Mouse (Mus musculus): ENCODE measurements at regions not wholly inside any gene's neighbourhood (a gene's known extent, or its start where the extent isn't known, plus 50 kb on each side); places are given as distances from the start of the nearest gene placed in this dataset.
A peak's percentile ranks its signal among the peaks of the same experiment; 100 is the strongest.

- WGBS, result 88% methylated on average over 1 of the region's 1 CpGs
Measured at GRCm38 (mm10) chr2:79065321-79065720, 189.9 kb upstream of the Itga4 start.

GRCm38 (mm10) chr2:79076115-79076514 lies 179.1 kb upstream of the Itga4 start:
- no peak overlapping the region for H3K9ac ChIP-seq (ENCODE audit: low read depth, low read length)
- no peak overlapping the region for H3K27ac ChIP-seq (ENCODE audit: low read depth, low read length)
- H3K36me3 ChIP-seq (ENCODE audit: control insufficient read depth, insufficient read depth), result no peaks in the 10 kb centered on the region
- no peaks in the 10 kb centered on the region for H3K9me3 ChIP-seq (ENCODE audit: control insufficient read depth)
- TF ChIP-seq CTCF (IDR thresholded peaks at IDR 0.05; ENCODE audit: low read depth), result no peak
- WGBS, result 57% methylated on average over 2 of the region's 2 CpGs
- no peaks in the 10 kb centered on the region for H3K27me3 ChIP-seq (replicated peaks; ENCODE audit: control insufficient read depth, insufficient read depth, low read length)
- H3K4me1 ChIP-seq (replicated peaks; ENCODE audit: control insufficient read depth, insufficient read depth, low read length), result no peaks in the 10 kb centered on the region
- ATAC-seq, result no peak
- H3K4me2 ChIP-seq (replicated peaks; ENCODE audit: low read depth), result no peak overlapping the region
- no peak overlapping the region for H3K4me3 ChIP-seq (ENCODE audit: low read depth, low read length)

More at GRCm38 (mm10) chr2:79065321-79065720, 189.9 kb upstream of the Itga4 start:
- Histone ChIP-seq H3K9me3 (ENCODE audit: control insufficient read depth) (no peaks in the 10 kb centered on the region), H3K27me3 (replicated peaks; ENCODE audit: control insufficient read depth, insufficient read depth, low read length) (no peaks in the 10 kb centered on the region), H3K4me1 (replicated peaks; ENCODE audit: control insufficient read depth, insufficient read depth, low read length) (no peaks in the 10 kb centered on the region), H3K27ac (ENCODE audit: low read depth, low read length) (no peak overlapping the region), H3K36me3 (ENCODE audit: control insufficient read depth, insufficient read depth) (no peaks in the 10 kb centered on the region), H3K4me3 (ENCODE audit: low read depth, low read length) (no peak overlapping the region), H3K4me2 (replicated peaks; ENCODE audit: low read depth) (no peak overlapping the region), H3K9ac (ENCODE audit: low read depth, low read length) (no peak overlapping the region)
- no peak for ATAC-seq
- no peak for TF ChIP-seq CTCF (IDR thresholded peaks at IDR 0.05; ENCODE audit: low read depth)

GRCm38 (mm10) chr2:79078836-79079394 lies 176.3 kb upstream of the Itga4 start:
- Histone ChIP-seq H3K9ac (ENCODE audit: low read depth, low read length) (no peak overlapping the region), H3K36me3 (ENCODE audit: control insufficient read depth, insufficient read depth) (no peaks in the 10 kb centered on the region), H3K27me3 (replicated peaks; ENCODE audit: control insufficient read depth, insufficient read depth, low read length) (no peaks in the 10 kb centered on the region), H3K4me2 (replicated peaks; ENCODE audit: low read depth) (no peak overlapping the region), H3K4me1 (replicated peaks; ENCODE audit: control insufficient read depth, insufficient read depth, low read length) (no peaks in the 10 kb centered on the region), H3K4me3 (ENCODE audit: low read depth, low read length) (no peak overlapping the region), H3K27ac (ENCODE audit: low read depth, low read length) (no peak overlapping the region), H3K9me3 (ENCODE audit: control insufficient read depth) (no peaks in the 10 kb centered on the region)
- 49% methylated on average over 5 of the region's 5 CpGs for WGBS
- ATAC-seq, result no peak
- TF ChIP-seq CTCF (IDR thresholded peaks at IDR 0.05; ENCODE audit: low read depth), result no peak

- Histone ChIP-seq H3K9ac (ENCODE audit: low read depth, low read length) (no peak overlapping the region), H3K9me3 (ENCODE audit: control insufficient read depth) (no peaks in the 10 kb centered on the region), H3K4me1 (replicated peaks; ENCODE audit: control insufficient read depth, insufficient read depth, low read length) (no peaks in the 10 kb centered on the region), H3K4me3 (ENCODE audit: low read depth, low read length) (no peak overlapping the region), H3K27me3 (replicated peaks; ENCODE audit: control insufficient read depth, insufficient read depth, low read length) (no peaks in the 10 kb centered on the region), H3K27ac (ENCODE audit: low read depth, low read length) (no peak overlapping the region), H3K4me2 (replicated peaks; ENCODE audit: low read depth) (no peak overlapping the region), H3K36me3 (ENCODE audit: control insufficient read depth, insufficient read depth) (no peaks in the 10 kb centered on the region)
- TF ChIP-seq CTCF (IDR thresholded peaks at IDR 0.05; ENCODE audit: low read depth), result no peak
- no peak for ATAC-seq
- WGBS, result 51% methylated on average over 2 of the region's 2 CpGs
Measured at GRCm38 (mm10) chr2:79081769-79082168, 173.5 kb upstream of the Itga4 start.

- H3K4me3 ChIP-seq (ENCODE audit: low read depth, low read length), result no peak overlapping the region
- H3K9me3 ChIP-seq (ENCODE audit: control insufficient read depth), result no peaks in the 10 kb centered on the region
- no peaks in the 10 kb centered on the region for H3K4me1 ChIP-seq (replicated peaks; ENCODE audit: control insufficient read depth, insufficient read depth, low read length)
- H3K4me2 ChIP-seq (replicated peaks; ENCODE audit: low read depth), result no peak overlapping the region
- no peak for TF ChIP-seq CTCF (IDR thresholded peaks at IDR 0.05; ENCODE audit: low read depth)
- WGBS, result 94% methylated on average over 4 of the region's 4 CpGs
- H3K36me3 ChIP-seq (ENCODE audit: control insufficient read depth, insufficient read depth), result no peaks in the 10 kb centered on the region
- H3K27ac ChIP-seq (ENCODE audit: low read depth, low read length), result no peak overlapping the region
- ATAC-seq, result no peak
- H3K27me3 ChIP-seq (replicated peaks; ENCODE audit: control insufficient read depth, insufficient read depth, low read length), result no peaks in the 10 kb centered on the region
- no peak overlapping the region for H3K9ac ChIP-seq (ENCODE audit: low read depth, low read length)
Measured at GRCm38 (mm10) chr2:79086280-79086679, 168.9 kb upstream of the Itga4 start.

- ATAC-seq, result no peak
Measured at GRCm38 (mm10) chr2:79086857-79087578, 168.2 kb upstream of the Itga4 start.

More at GRCm38 (mm10) chr2:79086857-79087578, 168.2 kb upstream of the Itga4 start:
- Histone ChIP-seq H3K4me2 (replicated peaks; ENCODE audit: low read depth) (peak overlapping the region; percentile 37; the same call in 1 of the 2 replicates), H3K9me3 (ENCODE audit: control insufficient read depth) (no peaks in the 10 kb centered on the region), H3K27ac (ENCODE audit: low read depth, low read length) (no peak overlapping the region), H3K36me3 (ENCODE audit: control insufficient read depth, insufficient read depth) (no peaks in the 10 kb centered on the region), H3K4me3 (ENCODE audit: low read depth, low read length) (no peak overlapping the region; the same call in 1 of the 2 replicates), H3K4me1 (replicated peaks; ENCODE audit: control insufficient read depth, insufficient read depth, low read length) (no peaks in the 10 kb centered on the region), H3K27me3 (replicated peaks; ENCODE audit: control insufficient read depth, insufficient read depth, low read length) (no peaks in the 10 kb centered on the region), H3K9ac (ENCODE audit: low read depth, low read length) (no peak overlapping the region)
- WGBS, result 64% methylated on average over 9 of the region's 9 CpGs
- TF ChIP-seq CTCF (IDR thresholded peaks at IDR 0.05; ENCODE audit: low read depth), result 0 out of 2 replicates have a peak, but pooled peaks have one; percentile 20
